Comparison of ENCODE assay signal across 7 mouse cellular contexts in genomic region chr5:23418147-23418781, GRCm38 (mm10). TPM values are rescaled to one million over a fixed set of nuclear protein-coding genes. Genes with fewer than 3 reads are reported as not detected.
DNase-seq lines count a peak whose midpoint lies in the region; ATAC-seq lines count a peak whose summit lies in the region.

No protein-coding gene starts in this region.

- ATAC-seq in granulocyte monocyte progenitor cell, adult 5-6 weeks (replicated peaks; ENCODE audit: poor library complexity, severe bottlenecking), result peak; percentile 91
- peak; percentile 84 for ATAC-seq in midbrain, embryonic 12.5 days (ENCODE audit: low FRiP score, low read depth)

- peak overlapping the region; percentile 56 for H3K9ac ChIP-seq in midbrain, embryonic 12.5 days (replicated peaks)

- H3K27me3 ChIP-seq in embryonic facial prominence, embryonic 10.5 days (replicated peaks; ENCODE audit: low read depth, poor library complexity, severe bottlenecking), result no peaks in the 10 kb centered on the region
- H3K27me3 ChIP-seq in limb, embryonic 10.5 days (ENCODE audit: low read depth, poor library complexity, severe bottlenecking), result no peaks in the 10 kb centered on the region
- H3K27me3 ChIP-seq in midbrain, embryonic 12.5 days, result no peaks in the 10 kb centered on the region

- H3K4me1 ChIP-seq in embryonic facial prominence, embryonic 10.5 days, result peaks cover 64% of the 10 kb centered on the region
- peaks cover 63% of the 10 kb centered on the region for H3K4me1 ChIP-seq in limb, embryonic 10.5 days
- peaks cover 72% of the 10 kb centered on the region for H3K4me1 ChIP-seq in midbrain, embryonic 12.5 days

- H3K27ac ChIP-seq in embryonic facial prominence, embryonic 10.5 days (replicated peaks), result peak overlapping the region; percentile 85
- peak overlapping the region; percentile 85 for H3K27ac ChIP-seq in limb, embryonic 10.5 days
- H3K27ac ChIP-seq in midbrain, embryonic 12.5 days (replicated peaks), result peak overlapping the region; percentile 94

- no peaks in the 10 kb centered on the region for H3K9me3 ChIP-seq in embryonic facial prominence, embryonic 10.5 days
- H3K9me3 ChIP-seq in limb, embryonic 10.5 days (replicated peaks), result no peaks in the 10 kb centered on the region
- H3K9me3 ChIP-seq in midbrain, embryonic 12.5 days, result no peaks in the 10 kb centered on the region

- WGBS in embryonic facial prominence, embryonic 10.5 days, result 1% methylated on average over 40 of the region's 40 CpGs
- under 1% methylated on average over 40 of the region's 40 CpGs for WGBS in limb, embryonic 10.5 days
- under 1% methylated on average over 40 of the region's 40 CpGs for WGBS in midbrain, embryonic 12.5 days

- peaks cover 19% of the 10 kb centered on the region for H3K36me3 ChIP-seq in embryonic facial prominence, embryonic 10.5 days (replicated peaks)
- peaks cover 15% of the 10 kb centered on the region for H3K36me3 ChIP-seq in limb, embryonic 10.5 days
- H3K36me3 ChIP-seq in midbrain, embryonic 12.5 days, result peaks cover 7% of the 10 kb centered on the region

- H3K4me2 ChIP-seq in midbrain, embryonic 12.5 days (replicated peaks), result peak overlapping the region; percentile 68

- DNase-seq in adrenal gland, adult 8-10 months, result peak; percentile 84
- peak; percentile 83 for DNase-seq in embryonic facial prominence, embryonic 10.5 days (ENCODE audit: low spot score)
- DNase-seq in kidney, adult 11 months, result peak; percentile 85
- DNase-seq in limb, embryonic 10.5 days (ENCODE audit: low spot score), result peak; percentile 83
- peak; percentile 93 for DNase-seq in skeletal muscle tissue, adult 2 months (ENCODE audit: low read depth, low spot score)

- peak overlapping the region; percentile 68 for H3K4me3 ChIP-seq in embryonic facial prominence, embryonic 10.5 days
- H3K4me3 ChIP-seq in limb, embryonic 10.5 days, result peak overlapping the region; percentile 60
- peak overlapping the region; percentile 50 for H3K4me3 ChIP-seq in midbrain, embryonic 12.5 days

RNA-seq across cellular contexts. Expression of gene Kmt2e, which starts 16.0 kb away (rescaled TPM):
- 100 to 1,000 TPM in 2 of 4 experiments, 10 to 100 TPM in 2; 71.4 to 117 (median 87.8) TPM for total RNA-seq in adrenal gland, adult 8-10 months (2022)
- polyA plus RNA-seq in embryonic facial prominence, embryonic 10.5 days (2016; fragmentation: Nextera tagmentation; extraction: Ambion mirVana), result 86.7 TPM in 2 replicates
- 78.3 and 87.5 TPM in 2 replicates for total RNA-seq in granulocyte monocyte progenitor cell, adult 5-6 weeks (2014; fragmentation: Nextera tagmentation)
- total RNA-seq in granulocyte monocyte progenitor cell, adult 5-6 weeks (2017), result 41.5 and 65.1 TPM in 2 replicates
- polyA plus RNA-seq in limb, embryonic 10.5 days (2016; fragmentation: Nextera tagmentation; extraction: Ambion mirVana), result 70.0 and 95.4 TPM in 2 replicates
- 143 and 144 TPM in 2 replicates for polyA plus RNA-seq in midbrain, embryonic 12.5 days (2016; fragmentation: Nextera tagmentation; extraction: Ambion mirVana)

Comparison
In these comparisons a context has a peak if more than half of its experiments do, and no peak if none do; other contexts are left out.
1. Peak in every context shown above with its lines: DNase-seq, ATAC-seq, H3K4me3 ChIP-seq and H3K27ac ChIP-seq.